ENCODE assay signal across 21 mouse cellular contexts in genomic region chr1:72839791-72840190, GRCm38 (mm10). TPM values are rescaled to one million over a fixed set of nuclear protein-coding genes. Genes with fewer than 3 reads are reported as not detected.
"Had no signal": no experiment of that assay in that cellular context is flagged by ENCODE, and none has a peak within 500 bp of the region (broad histone marks: within the 10 kb centered on the region; RNA-seq: fewer than 3 reads in every experiment).

No protein-coding gene starts in this region.

- H3K4me1 ChIP-seq: limb, embryonic 10.5 days; limb, embryonic 13.5 days; liver, embryonic 13.5 days; midbrain, embryonic 12.5 days; midbrain, embryonic 15.5 days; neural tube, embryonic 12.5 days; neural tube, embryonic 15.5 days had no signal

- H3K4me3 ChIP-seq: limb, embryonic 10.5 days; limb, embryonic 13.5 days; liver, embryonic 13.5 days; midbrain, embryonic 12.5 days; midbrain, embryonic 15.5 days; neural tube, embryonic 12.5 days; neural tube, embryonic 15.5 days had no signal

- H3K36me3 ChIP-seq: liver, embryonic 13.5 days; midbrain, embryonic 15.5 days; neural tube, embryonic 15.5 days had no signal

- H3K9ac ChIP-seq: limb, embryonic 13.5 days; liver, embryonic 13.5 days; lung, embryonic 14.5 days; midbrain, embryonic 12.5 days; midbrain, embryonic 15.5 days; neural tube, embryonic 12.5 days; neural tube, embryonic 15.5 days had no signal

- H3K9me3 ChIP-seq: limb, embryonic 10.5 days; limb, embryonic 13.5 days; liver, embryonic 13.5 days; midbrain, embryonic 12.5 days; midbrain, embryonic 15.5 days; neural tube, embryonic 12.5 days; neural tube, embryonic 15.5 days had no signal

- H3K4me2 ChIP-seq: limb, embryonic 13.5 days; liver, embryonic 13.5 days; lung, embryonic 14.5 days; midbrain, embryonic 12.5 days; midbrain, embryonic 15.5 days; neural tube, embryonic 12.5 days; neural tube, embryonic 15.5 days had no signal

- DNase-seq: kidney, postnatal 10 days; kidney, postnatal 36 days; liver; liver, embryonic 13.5 days; lung, embryonic 14.5 days; right cerebral cortex, adult 18-20 months; right cerebral cortex, postnatal 14 days; right cerebral cortex, postnatal 4 days; thymus, adult 2 months; thymus, postnatal 14 days; thymus, postnatal 4 days had no signal

- H3K27ac ChIP-seq: limb, embryonic 10.5 days; limb, embryonic 13.5 days; liver, embryonic 13.5 days; macrophage; midbrain, embryonic 12.5 days; midbrain, embryonic 15.5 days; neural tube, embryonic 12.5 days; neural tube, embryonic 15.5 days; stomach, postnatal 0 days had no signal

- ATAC-seq: lung, postnatal 0 days; midbrain, embryonic 15.5 days had no signal

- H3K27me3 ChIP-seq: limb, embryonic 13.5 days; liver, embryonic 13.5 days; midbrain, embryonic 12.5 days; midbrain, embryonic 15.5 days; neural tube, embryonic 12.5 days; neural tube, embryonic 15.5 days had no signal

RNA-seq across cellular contexts. Expression of gene Igfbp2, which starts 15.5 kb away (rescaled TPM):
- total RNA-seq: megakaryocyte, adult 5-6 weeks had no signal
- polyA plus RNA-seq: macrophage had no signal
